Mouse (Mus musculus) ES-Bruce4 (cell line): ENCODE data around the gene Adap1. TPM values are rescaled to one million over a fixed set of nuclear protein-coding genes. Genes with fewer than 3 reads are reported as not detected.

ENCODE experiments used
- H3K27ac ChIP-seq: 2 replicates; pipeline ENCODE4 v1.5.1; 2012; ENCODE audit warnings: low read length, inconsistent platforms; ENCODE audit not compliant: insufficient read depth
- H3K27me3 ChIP-seq: 2 replicates; pipeline ENCODE4 v1.6.1; 2012; ENCODE audit warnings: mild to moderate bottlenecking, low read length, inconsistent platforms; ENCODE audit not compliant: control insufficient read depth, poor library complexity, insufficient read depth, severe bottlenecking
- H3K36me3 ChIP-seq: 2 replicates; pipeline ENCODE4 v1.6.1; 2012; ENCODE audit warnings: inconsistent platforms, mild to moderate bottlenecking, low read length, moderate library complexity; ENCODE audit not compliant: control insufficient read depth, poor library complexity, insufficient read depth, severe bottlenecking
- H3K4me1 ChIP-seq: one replicate; pipeline ENCODE4 v1.8.1; 2011; ENCODE audit warnings: low read length; ENCODE audit not compliant: control insufficient read depth, insufficient read depth
- H3K4me3 ChIP-seq: 2 replicates; pipeline ENCODE4 v1.5.1; 2011; ENCODE audit warnings: low read depth, mild to moderate bottlenecking, low read length
- H3K9ac ChIP-seq: 2 replicates; pipeline ENCODE4 v1.6.1; 2012; ENCODE audit warnings: low read depth, mild to moderate bottlenecking, inconsistent platforms; ENCODE audit not compliant: poor library complexity, severe bottlenecking
- H3K9me3 ChIP-seq: replicated peaks from 2 replicates; pipeline ENCODE4 v1.6.1; 2012; ENCODE audit warnings: mild to moderate bottlenecking, low read length, inconsistent platforms; ENCODE audit not compliant: control insufficient read depth, poor library complexity, insufficient read depth, severe bottlenecking
- CTCF ChIP-seq: IDR thresholded peaks from one replicate; pipeline ENCODE4 v1.8.1; 2011; ENCODE audit warnings: low read depth, low read length
- EP300 ChIP-seq: IDR thresholded peaks from 2 replicates; pipeline ENCODE4 v1.6.1; 2011; ENCODE audit warnings: low read depth, low read length; ENCODE audit not compliant: insufficient read depth
- POLR2A ChIP-seq: IDR thresholded peaks from one replicate; pipeline ENCODE4 v1.8.1; 2011; ENCODE audit warnings: low read length; ENCODE audit not compliant: insufficient read depth
- polyA plus RNA-seq: library from polyadenylated mRNA; stranded (reverse); fragments of >200 nt; gene quantifications from 2 replicates; pipeline ENCODE4 v1.2.4, GENCODE M21; 2011; ENCODE audit warnings: low read depth; ENCODE audit not compliant: missing spikeins, insufficient read depth, insufficient read length

The Adap1 gene
- polyA plus RNA-seq, 1 experiment: 16.5 TPM

DNA sequence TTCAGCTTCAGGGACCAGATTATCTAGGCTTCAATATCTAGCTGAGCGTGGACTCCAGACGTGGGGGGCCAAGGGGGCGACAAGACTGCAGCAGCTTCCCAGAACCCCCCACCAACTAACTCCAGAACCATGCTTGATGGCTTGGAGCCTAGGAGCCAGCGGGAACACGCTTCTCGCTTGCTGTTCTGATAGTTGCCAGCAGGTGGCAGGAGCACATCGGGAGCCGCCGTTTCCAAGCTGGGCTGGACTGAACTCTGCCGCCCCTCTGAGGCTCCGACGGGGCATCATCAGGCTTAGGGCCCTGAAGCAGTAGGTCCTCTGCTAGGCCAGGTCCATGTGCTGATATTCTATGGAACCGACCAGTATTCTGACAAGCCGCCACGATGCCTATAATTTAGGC is 43.2 kb downstream of the Adap1 start:
- Histone ChIP-seq H3K9me3 (no peaks in the 10 kb centered on the region), H3K9ac (no peak overlapping the region), H3K4me3 (no peak overlapping the region), H3K4me1 (peaks cover 5% of the 10 kb centered on the region), H3K27ac (no peak overlapping the region), H3K27me3 (no peaks in the 10 kb centered on the region), H3K36me3 (no peaks in the 10 kb centered on the region)
- TF ChIP-seq POLR2A (no peak), CTCF (peak; percentile 99)

DNA sequence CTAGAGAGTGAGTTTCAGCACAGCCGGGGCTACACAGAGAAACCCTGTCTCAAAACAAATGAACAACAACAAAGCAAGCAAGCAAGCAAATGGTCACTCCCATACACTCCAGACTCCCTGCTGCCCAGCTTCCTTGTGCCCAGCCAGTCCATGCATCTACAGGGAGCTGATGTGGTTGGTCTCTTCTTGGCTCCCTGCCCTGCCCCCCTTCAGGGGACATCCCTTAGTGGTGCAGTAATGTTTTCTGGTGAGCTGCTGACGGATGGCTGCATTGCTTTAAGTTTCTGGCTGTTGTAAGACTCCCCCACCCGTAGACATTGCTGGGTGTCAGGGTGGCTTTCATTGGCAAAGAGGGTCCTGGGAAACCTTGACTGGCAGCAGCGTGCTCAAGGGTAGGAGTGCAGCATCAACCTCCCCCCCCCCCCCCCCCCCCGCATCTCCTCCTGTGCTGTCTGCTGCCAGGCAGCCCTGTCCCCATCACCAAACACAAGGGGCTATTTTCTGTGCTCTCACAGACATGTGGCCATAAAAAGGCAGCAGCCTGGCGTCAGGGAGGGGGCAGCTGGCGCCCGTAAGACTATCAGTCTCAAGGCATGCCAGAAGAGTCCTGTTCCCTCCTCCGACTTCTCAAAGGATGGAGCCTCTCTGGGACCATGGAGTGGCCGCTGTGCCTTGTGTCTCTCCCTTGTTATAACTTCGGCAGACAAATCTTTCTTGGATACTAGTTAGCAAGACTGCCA is 43.9 kb downstream of the Adap1 start:
- no peak for TF ChIP-seq EP300
- TF ChIP-seq CTCF: no peak
- TF ChIP-seq POLR2A: no peak
- Histone ChIP-seq H3K9ac (no peak overlapping the region), H3K36me3 (no peaks in the 10 kb centered on the region), H3K27ac (no peak overlapping the region), H3K4me3 (no peak overlapping the region), H3K27me3 (no peaks in the 10 kb centered on the region), H3K4me1 (peaks cover 5% of the 10 kb centered on the region), H3K9me3 (no peaks in the 10 kb centered on the region)

DNA sequence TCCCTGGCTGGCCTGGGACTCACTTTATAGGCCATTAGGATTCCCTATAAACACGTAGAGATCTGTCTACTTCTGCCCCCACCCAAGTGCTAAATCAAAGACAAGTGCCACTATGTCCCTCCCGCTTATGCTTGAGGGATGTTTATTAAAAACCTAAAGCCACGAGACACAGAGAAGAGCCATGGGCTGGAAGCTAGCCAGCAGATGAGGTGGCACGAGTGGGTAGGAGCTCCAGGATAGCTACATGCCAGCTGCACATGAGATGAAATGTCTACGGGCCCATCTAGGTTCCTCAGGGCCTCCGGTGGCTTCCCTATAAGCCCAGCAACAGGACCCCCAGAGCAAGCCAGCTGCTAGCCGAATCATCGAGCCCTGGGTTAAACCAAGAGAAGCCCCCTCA is 48.1 kb downstream of the Adap1 start:
- TF ChIP-seq POLR2A (no peak), CTCF (no peak), EP300 (no peak)
- Histone ChIP-seq H3K27ac (no peak overlapping the region), H3K9ac (no peak overlapping the region), H3K27me3 (no peaks in the 10 kb centered on the region), H3K9me3 (no peaks in the 10 kb centered on the region), H3K4me1 (peaks cover 3% of the 10 kb centered on the region), H3K36me3 (no peaks in the 10 kb centered on the region), H3K4me3 (no peak overlapping the region)

DNA sequence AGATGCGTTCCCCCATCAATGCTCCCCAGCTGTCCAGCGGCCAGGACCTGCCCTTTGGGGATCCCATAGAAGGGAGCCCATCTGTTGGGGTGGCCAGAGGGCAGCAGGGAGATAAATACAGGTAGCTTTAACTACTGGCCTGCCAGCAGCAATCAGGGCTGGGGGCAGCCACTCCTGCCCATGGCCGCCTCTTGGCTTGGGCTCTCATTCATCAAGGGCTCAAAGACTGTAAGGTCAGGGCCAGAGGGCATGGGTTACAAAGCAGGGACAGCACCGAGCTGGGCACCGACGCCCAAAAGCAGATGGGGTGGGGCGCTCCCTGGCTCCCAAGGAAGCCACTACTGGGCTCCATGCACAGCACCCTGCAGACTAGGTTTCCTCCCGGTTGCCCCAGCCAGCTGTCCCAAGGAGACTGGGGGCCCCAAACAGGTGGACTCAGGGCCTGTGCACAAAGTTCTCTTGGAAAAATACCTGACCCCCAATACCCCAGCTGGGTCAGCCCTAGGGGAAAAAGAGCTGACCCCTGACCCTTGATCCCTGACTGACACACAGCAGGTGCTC is 53.3 kb downstream of the Adap1 start:
- Histone ChIP-seq H3K9me3 (no peaks in the 10 kb centered on the region), H3K4me1 (peaks cover 3% of the 10 kb centered on the region), H3K36me3 (peaks cover 3% of the 10 kb centered on the region; the same call in 1 of the 2 replicates), H3K27me3 (no peaks in the 10 kb centered on the region), H3K9ac (no peak overlapping the region), H3K27ac (no peak overlapping the region), H3K4me3 (no peak overlapping the region)
- no peak for TF ChIP-seq EP300

DNA sequence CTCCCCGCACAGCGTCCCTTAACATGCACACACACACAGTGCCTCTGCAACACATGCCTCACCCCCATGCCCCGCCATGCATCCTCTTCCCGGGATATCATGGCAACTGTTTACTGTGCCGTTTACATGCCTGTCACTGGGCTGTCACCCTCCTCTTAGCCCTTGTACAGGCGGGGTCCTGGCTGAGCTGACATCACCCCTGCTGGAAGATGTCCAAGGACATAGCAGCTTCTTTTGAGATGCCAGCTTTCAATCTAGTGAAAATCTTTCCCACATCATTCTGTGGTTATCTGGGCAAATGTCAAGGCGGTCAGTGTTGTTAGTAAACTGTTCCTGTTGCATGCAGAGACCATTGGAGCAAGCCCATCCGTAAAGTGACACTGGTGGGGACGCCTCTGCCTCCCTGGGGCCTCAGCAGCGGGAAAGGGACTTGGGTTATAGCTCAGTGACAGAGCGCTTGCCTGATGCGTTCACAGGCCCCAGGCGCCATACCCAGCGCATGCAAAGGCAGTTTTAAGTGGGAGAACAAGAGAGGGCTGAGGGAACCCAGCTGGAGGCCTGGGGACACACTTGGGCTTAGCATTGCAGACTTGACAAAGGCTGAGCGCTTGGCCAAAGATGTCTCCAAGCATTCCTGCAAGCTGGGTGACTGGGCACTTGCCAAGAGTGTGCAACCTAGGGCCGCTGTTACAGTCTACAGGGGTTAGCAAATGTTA is 54.5 kb downstream of the Adap1 start:
- Histone ChIP-seq H3K36me3 (peaks cover 10% of the 10 kb centered on the region), H3K27me3 (no peaks in the 10 kb centered on the region), H3K4me3 (no peak overlapping the region), H3K27ac (no peak overlapping the region), H3K4me1 (peaks cover 3% of the 10 kb centered on the region), H3K9ac (no peak overlapping the region), H3K9me3 (no peaks in the 10 kb centered on the region)
- TF ChIP-seq CTCF: no peak
- TF ChIP-seq POLR2A: no peak
- TF ChIP-seq EP300: no peak

DNA sequence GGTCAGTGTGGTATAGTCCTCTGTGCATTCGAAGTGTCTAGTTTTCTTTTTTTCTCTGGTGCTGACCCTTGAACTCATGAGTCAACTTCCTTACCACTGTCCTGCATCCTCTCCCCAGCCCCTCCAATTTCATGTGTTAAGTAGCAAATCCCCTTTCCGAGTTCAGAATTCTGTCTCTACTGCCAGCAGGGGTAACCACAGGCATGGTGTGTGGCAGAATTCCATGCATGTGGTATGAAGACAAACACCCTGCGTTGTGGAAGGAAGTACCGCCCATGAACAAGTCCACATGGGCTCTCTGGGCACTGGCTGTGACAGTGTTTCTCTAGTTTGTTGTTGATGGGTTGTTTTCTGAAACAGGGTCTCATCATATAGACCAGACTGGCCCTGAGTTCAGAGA is 57.8 kb downstream of the Adap1 start:
- Histone ChIP-seq H3K27ac (no peak overlapping the region), H3K4me1 (no peaks in the 10 kb centered on the region), H3K36me3 (peaks cover 10% of the 10 kb centered on the region), H3K9ac (no peak overlapping the region), H3K27me3 (no peaks in the 10 kb centered on the region), H3K9me3 (no peaks in the 10 kb centered on the region), H3K4me3 (no peak overlapping the region)
- TF ChIP-seq POLR2A: no peak
- no peak for TF ChIP-seq CTCF
- no peak for TF ChIP-seq EP300
